Mouse (Mus musculus) CH12.LX (cell line): Measurements from ENCODE around the gene Emc4. TPM values are rescaled to one million over a fixed set of nuclear protein-coding genes. Genes with fewer than 3 reads are reported as not detected.

Experiments used
- DNase-seq: peaks from one replicate; pipeline ENCODE4 v3.0.0-alpha.2; 2013; ENCODE audit errors: extremely low read depth
- H3K27ac ChIP-seq: 2 replicates; pipeline ENCODE4 v1.5.1; 2012; ENCODE audit warnings: low read depth, mild to moderate bottlenecking, control low read depth, moderate library complexity; ENCODE audit not compliant: insufficient read depth
- H3K27me3 ChIP-seq: replicated peaks from 2 replicates; pipeline ENCODE3; 2012; ENCODE audit warnings: inconsistent platforms
- H3K36me3 ChIP-seq, 2 experiments: replicated peaks in 1 of 2; 2 replicates each; pipeline versions ENCODE3 to v1.6.1; 2012; ENCODE audit warnings: inconsistent platforms in 1 of 2, low read length in 1 of 2, mild to moderate bottlenecking in 1 of 2, mixed read lengths in 1 of 2, moderate library complexity in 1 of 2; ENCODE audit not compliant: control insufficient read depth in 1 of 2, insufficient read depth in 1 of 2
- H3K4me1 ChIP-seq, 2 experiments: 2 replicates each; pipeline ENCODE4 v1.6.1; 2012; ENCODE audit warnings: inconsistent platforms in 1 of 2, moderate library complexity in 1 of 2; ENCODE audit not compliant: insufficient read depth in 2 of 2, control insufficient read depth in 1 of 2
- H3K4me2 ChIP-seq: 2 replicates; pipeline ENCODE4 v1.6.1; 2012; ENCODE audit warnings: low read depth, mild to moderate bottlenecking, control low read depth; ENCODE audit not compliant: poor library complexity, insufficient read depth, severe bottlenecking
- H3K4me3 ChIP-seq, 3 experiments: fragments of 150-350 bp in 1 of 3; sonication (generic) in 1 of 3; replicated peaks in 1 of 3; 2 replicates each; pipeline versions ENCODE3 to v1.5.1; 2011 to 2012; ENCODE audit warnings: low read depth in 2 of 3, low read length in 2 of 3, mild to moderate bottlenecking in 2 of 3, moderate library complexity in 2 of 3, control low read depth in 1 of 3, improper control_type of control experiment in 1 of 3, inconsistent platforms in 1 of 3, mixed read lengths in 1 of 3; ENCODE audit not compliant: poor library complexity in 1 of 3
- H3K79me2 ChIP-seq: replicated peaks from 2 replicates; pipeline ENCODE4 v1.6.1; 2012; ENCODE audit warnings: mild to moderate bottlenecking, moderate library complexity; ENCODE audit not compliant: control insufficient read depth, poor library complexity, insufficient read depth, severe bottlenecking; ENCODE audit errors: extremely low read depth
- H3K9ac ChIP-seq: 2 replicates; pipeline ENCODE4 v1.6.1; 2012; ENCODE audit warnings: low read depth, mild to moderate bottlenecking, control low read depth, moderate library complexity; ENCODE audit not compliant: insufficient read depth
- H3K9me3 ChIP-seq: replicated peaks from 2 replicates; pipeline ENCODE3; 2012; ENCODE audit warnings: low read length, inconsistent platforms, mixed read lengths
- BHLHE40 ChIP-seq: IDR thresholded peaks from 2 replicates; pipeline ENCODE4 v1.6.1; 2011; ENCODE audit warnings: mild to moderate bottlenecking, low read depth, low read length, improper control_type of control experiment
- CHD1 ChIP-seq: IDR thresholded peaks from 2 replicates; pipeline ENCODE4 v1.6.1; 2012; ENCODE audit warnings: low read depth, low read length, improper control_type of control experiment, inconsistent platforms
- E2F4 ChIP-seq: IDR thresholded peaks from 2 replicates; pipeline ENCODE4 v1.6.1; 2011; ENCODE audit warnings: low read depth, low read length, improper control_type of control experiment; ENCODE audit not compliant: insufficient replicate concordance
- ELF1 ChIP-seq: IDR thresholded peaks from 2 replicates; pipeline ENCODE4 v1.6.1; 2014; ENCODE audit warnings: low read depth, mild to moderate bottlenecking, inconsistent platforms, low read length, improper control_type of control experiment
- GABPA ChIP-seq: IDR thresholded peaks from 2 replicates; pipeline ENCODE4 v1.6.1; 2012; ENCODE audit warnings: low read depth, low read length, improper control_type of control experiment, inconsistent platforms; ENCODE audit not compliant: insufficient replicate concordance
- JUN ChIP-seq: IDR thresholded peaks from 2 replicates; pipeline ENCODE4 v1.6.1; 2011; ENCODE audit warnings: low read depth, mild to moderate bottlenecking, low read length, improper control_type of control experiment, moderate library complexity; ENCODE audit not compliant: insufficient read depth
- JUND ChIP-seq: conservative IDR thresholded peaks from 2 replicates; pipeline ENCODE4 v1.6.1; 2011; ENCODE audit warnings: low read depth, low read length, improper control_type of control experiment
- KAT2A ChIP-seq: IDR thresholded peaks from 2 replicates; pipeline ENCODE4 v1.6.1; 2012; ENCODE audit warnings: low read length, improper control_type of control experiment, inconsistent platforms; ENCODE audit not compliant: insufficient replicate concordance
- MAX ChIP-seq: IDR thresholded peaks from 2 replicates; pipeline ENCODE4 v1.6.1; 2011; ENCODE audit warnings: low read length, improper control_type of control experiment
- MEF2A ChIP-seq: IDR thresholded peaks from 2 replicates; pipeline ENCODE4 v1.6.1; 2014; ENCODE audit warnings: low read depth, mild to moderate bottlenecking, inconsistent platforms, low read length, improper control_type of control experiment, borderline replicate concordance
- MXI1 ChIP-seq: IDR thresholded peaks from 2 replicates; pipeline ENCODE4 v1.6.1; 2011; ENCODE audit warnings: mild to moderate bottlenecking, low read depth, low read length, improper control_type of control experiment
- MYC ChIP-seq: IDR thresholded peaks from 2 replicates; pipeline ENCODE4 v1.6.1; 2011; ENCODE audit warnings: low read depth, mild to moderate bottlenecking, improper control_type of control experiment, low read length
- NELFE ChIP-seq: IDR thresholded peaks from 2 replicates; pipeline ENCODE4 v1.6.1; 2011; ENCODE audit warnings: low read depth, low read length, improper control_type of control experiment
- PAX5 ChIP-seq: IDR thresholded peaks from 2 replicates; pipeline ENCODE4 v1.6.1; 2012; ENCODE audit warnings: low read length, inconsistent platforms, mixed read lengths
- POLR2A ChIP-seq: IDR thresholded peaks from 2 replicates; pipeline ENCODE4 v1.6.1; 2011; ENCODE audit warnings: low read depth, mild to moderate bottlenecking, improper control_type of control experiment, low read length
- POLR2AphosphoS2 ChIP-seq: IDR thresholded peaks from 2 replicates; pipeline ENCODE4 v1.6.1; 2011; ENCODE audit warnings: low read depth, low read length, improper control_type of control experiment
- RCOR1 ChIP-seq: conservative IDR thresholded peaks from 2 replicates; pipeline ENCODE4 v1.6.1; 2012; ENCODE audit warnings: low read depth, mild to moderate bottlenecking, inconsistent platforms, low read length, improper control_type of control experiment
- SMC3 ChIP-seq: IDR thresholded peaks from 2 replicates; pipeline ENCODE4 v1.6.1; 2011; ENCODE audit warnings: low read depth, low read length, improper control_type of control experiment
- TCF12 ChIP-seq: IDR thresholded peaks from 2 replicates; pipeline ENCODE4 v1.6.1; 2014; ENCODE audit warnings: low read depth, mild to moderate bottlenecking, inconsistent platforms, low read length, improper control_type of control experiment
- USF2 ChIP-seq: conservative IDR thresholded peaks from 2 replicates; pipeline ENCODE4 v1.6.1; 2011; ENCODE audit warnings: low read depth, low read length, improper control_type of control experiment
- dilution Hi-C: fragments of 300-500 bp; cut with MboI; formaldehyde crosslinking; loops from 2 replicates; pipeline ENCODE4 v1.14.3; 2020; ENCODE audit warnings: low sequenced_read_pairs; ENCODE audit not compliant: extremely low pct_unique_long_range_greater_than_20kb, extremely low pct_ligation_motif_present
- in situ Hi-C: fragments of 300-500 bp; cut with MboI; formaldehyde crosslinking; loops from 3 replicates; pipeline ENCODE4 v1.14.3; 2019; ENCODE audit warnings: low sequenced_read_pairs, low pct_ligation_motif_present, low pct_unique_long_range_greater_than_20kb, mixed read lengths
- polyA plus RNA-seq: library from polyadenylated mRNA; unstranded; fragments of >175 nt; gene quantifications from 2 replicates; pipeline ENCODE4 v1.2.1, GENCODE M21; 2012; ENCODE audit warnings: low read depth; ENCODE audit not compliant: insufficient read length
- total RNA-seq, 2 experiments: library from RNA; depleted of rRNA; stranded (reverse); fragments of 300-350 nt in 1 of 2; fragments of >200 nt in 1 of 2; gene quantifications; 2 replicates each; pipeline ENCODE4 v1.2.3; 2012 to 2014

The Emc4 gene
- total and polyA plus RNA-seq, 3 experiments: 86.8 to 125 (median 108) TPM

- no peak overlapping the region for H3K27ac ChIP-seq
- TF ChIP-seq BHLHE40 (no peak), SMC3 (no peak), TCF12 (no peak), MAX (no peak), MXI1 (no peak), POLR2A (no peak), CHD1 (no peak), MEF2A (no peak)
- in situ Hi-C loops: loop anchor here (10.0 kb wide), 1 partner anchor 95 kb away; the partner anchor contains the start of genes Gm21985, Nop10 and Slc12a6
These were observed 8.2 kb downstream of the Emc4 start for GRCm38 (mm10) chr2:112359611-112360010.

GRCm38 (mm10) chr2:112353685-112354455 lies 14.0 kb downstream of the Emc4 start:
- no peaks in the 10 kb centered on the region for H3K27me3 ChIP-seq
- no peak overlapping the region for H3K27ac ChIP-seq
- no peaks in the 10 kb centered on the region for H3K79me2 ChIP-seq
- no peaks in the 10 kb centered on the region for H3K9me3 ChIP-seq
- dilution Hi-C loops: no loop called here
- no peak overlapping the region for H3K4me2 ChIP-seq
- DNase-seq: no peak
- in situ Hi-C loops: no loop called here
- TF ChIP-seq MYC (no peak), JUN (no peak), BHLHE40 (no peak), E2F4 (no peak), KAT2A (no peak), GABPA (no peak), MAX (no peak), USF2 (no peak), NELFE (no peak), POLR2AphosphoS2 (no peak), TCF12 (no peak), RCOR1 (no peak), PAX5 (no peak), ELF1 (no peak), SMC3 (no peak), JUND (no peak), MXI1 (no peak), POLR2A (no peak)
- peaks cover 45 to 89% of the 10 kb centered on the region in 2 experiments for H3K36me3 ChIP-seq
- no peak overlapping the region for H3K9ac ChIP-seq
- no peak overlapping the region for H3K4me3 ChIP-seq
- no peaks in the 10 kb centered on the region for H3K4me1 ChIP-seq

More at GRCm38 (mm10) chr2:112359611-112360010, 8.2 kb downstream of the Emc4 start:
- Histone ChIP-seq H3K4me1 (no peaks in the 10 kb centered on the region), H3K27me3 (no peaks in the 10 kb centered on the region), H3K79me2 (no peaks in the 10 kb centered on the region), H3K9me3 (no peaks in the 10 kb centered on the region), H3K36me3 (peaks cover 64 to 94% of the 10 kb centered on the region in 2 experiments), H3K9ac (no peak overlapping the region), H3K4me3 (no peak overlapping the region), H3K4me2 (no peak overlapping the region)
- dilution Hi-C loops: no loop called here
- no peak for DNase-seq
